Mouse (Mus musculus) heart, embryonic 13.5 days (tissue): ENCODE data around the gene Bcan. TPM values are rescaled to one million over a fixed set of nuclear protein-coding genes. Genes with fewer than 3 reads are reported as not detected.

Source experiments
- ATAC-seq: fragments of 200-750 bp; cut with Nextera tagmentation; 2 replicates; pipeline ENCODE4 v1.8.0; 2017; ENCODE audit warnings: moderate TSS enrichment; ENCODE audit not compliant: insufficient number of reproducible peaks, low FRiP score, low TSS enrichment; ENCODE audit errors: extremely low read depth
- H3K27ac ChIP-seq: fragments of 300-500 bp; sonication (generic); replicated peaks from 2 replicates; pipeline ENCODE4 v1.5.1; 2015; ENCODE audit warnings: moderate library complexity, mild to moderate bottlenecking, inconsistent platforms
- H3K27me3 ChIP-seq: fragments of 300-500 bp; sonication (generic); replicated peaks from 2 replicates; pipeline ENCODE4 v1.6.1; 2015; ENCODE audit warnings: mild to moderate bottlenecking, inconsistent platforms
- H3K36me3 ChIP-seq: fragments of 300-500 bp; sonication (generic); 2 replicates; pipeline ENCODE4 v1.6.1; 2015; ENCODE audit warnings: mild to moderate bottlenecking, inconsistent platforms
- H3K4me1 ChIP-seq: fragments of 300-500 bp; sonication (generic); 2 replicates; pipeline ENCODE4 v1.6.1; 2015; ENCODE audit warnings: inconsistent platforms
- H3K4me2 ChIP-seq: fragments of 300-500 bp; sonication (generic); 2 replicates; pipeline ENCODE4 v1.6.1; 2015; ENCODE audit warnings: inconsistent platforms, mild to moderate bottlenecking, moderate library complexity
- H3K4me3 ChIP-seq: fragments of 300-500 bp; sonication (generic); 2 replicates; pipeline ENCODE4 v1.5.1; 2015; ENCODE audit warnings: moderate library complexity, mild to moderate bottlenecking, inconsistent platforms
- H3K9ac ChIP-seq: fragments of 300-500 bp; sonication (generic); 2 replicates; pipeline ENCODE4 v1.6.1; 2015; ENCODE audit warnings: inconsistent platforms, mild to moderate bottlenecking, moderate library complexity
- H3K9me3 ChIP-seq: fragments of 300-500 bp; sonication (generic); 2 replicates; pipeline ENCODE4 v1.6.1; 2016; ENCODE audit warnings: inconsistent platforms
- WGBS: fragments of 180-500 bp; shearing (Covaris S2); methylation state at CpG from one replicate; pipeline ENCODE4 v1.1.7; 2015; ENCODE audit warnings: mixed read lengths; 5-methylcytosine and 5-hydroxymethylcytosine counted together
- polyA plus RNA-seq: library from polyadenylated mRNA; unstranded; fragments of >200 nt; fragmentation: Nextera tagmentation; extraction: Ambion mirVana; gene quantifications from 2 replicates; pipeline ENCODE4 v1.2.1, GENCODE M21; 2015

Gene Bcan
- polyA plus RNA-seq, 1 experiment from 2014 or later, result 0.07 TPM

- Histone ChIP-seq H3K4me2 (no peak overlapping the region), H3K4me1 (peaks cover 18% of the 10 kb centered on the region), H3K9me3 (no peaks in the 10 kb centered on the region), H3K9ac (no peak overlapping the region), H3K4me3 (no peak overlapping the region), H3K27ac (no peak overlapping the region), H3K27me3 (peaks cover 100% of the 10 kb centered on the region), H3K36me3 (no peaks in the 10 kb centered on the region)
- 27% methylated on average over 11 of the region's 11 CpGs for WGBS
- ATAC-seq, result no peak
These were observed 4.7 kb downstream of the Bcan start for GRCm38 (mm10) chr3:87995331-87995730.

GRCm38 (mm10) chr3:87993436-87993835, 6.6 kb downstream of the Bcan start:
- H3K36me3 ChIP-seq, result no peaks in the 10 kb centered on the region
- H3K9ac ChIP-seq, result no peak overlapping the region
- no peak overlapping the region for H3K4me2 ChIP-seq
- WGBS, result 0% methylated on average over 4 of the region's 6 CpGs
- peaks cover 9% of the 10 kb centered on the region for H3K4me1 ChIP-seq
- no peak overlapping the region for H3K4me3 ChIP-seq
- no peak for ATAC-seq
- H3K9me3 ChIP-seq, result no peaks in the 10 kb centered on the region
- H3K27ac ChIP-seq, result no peak overlapping the region
- H3K27me3 ChIP-seq, result peaks cover 100% of the 10 kb centered on the region

GRCm38 (mm10) chr3:87989935-87990334, 10.1 kb downstream of the Bcan start:
- ATAC-seq, result no peak
- Histone ChIP-seq H3K27ac (no peak overlapping the region), H3K9me3 (no peaks in the 10 kb centered on the region), H3K4me3 (no peak overlapping the region), H3K9ac (no peak overlapping the region), H3K4me1 (peaks cover 34% of the 10 kb centered on the region), H3K36me3 (no peaks in the 10 kb centered on the region), H3K4me2 (no peak overlapping the region), H3K27me3 (peaks cover 70% of the 10 kb centered on the region)
- WGBS, result 29% methylated on average over 10 of the region's 10 CpGs

GRCm38 (mm10) chr3:87988068-87988467, 12.0 kb downstream of the Bcan start:
- no peak overlapping the region for H3K27ac ChIP-seq
- H3K9me3 ChIP-seq, result no peaks in the 10 kb centered on the region
- no peak for ATAC-seq
- H3K36me3 ChIP-seq, result no peaks in the 10 kb centered on the region
- peak overlapping the region; percentile 75 for H3K9ac ChIP-seq
- H3K4me1 ChIP-seq, result peaks cover 53% of the 10 kb centered on the region
- WGBS, result 7% methylated on average over 15 of the region's 15 CpGs
- H3K4me3 ChIP-seq, result peak overlapping the region; percentile 46
- peak overlapping the region; percentile 71 for H3K4me2 ChIP-seq
- H3K27me3 ChIP-seq, result peaks cover 51% of the 10 kb centered on the region

- Histone ChIP-seq H3K9ac (peak overlapping the region; percentile 75), H3K4me3 (peak overlapping the region; percentile 46), H3K4me1 (peaks cover 57% of the 10 kb centered on the region), H3K36me3 (no peaks in the 10 kb centered on the region), H3K27me3 (peaks cover 47% of the 10 kb centered on the region), H3K27ac (0 out of 2 replicates have a peak overlapping the region, but pooled peaks have one; percentile 78), H3K4me2 (peak overlapping the region; percentile 71), H3K9me3 (no peaks in the 10 kb centered on the region)
- under 1% methylated on average over 15 of the region's 15 CpGs for WGBS
- ATAC-seq, result no peak
These were observed 12.4 kb downstream of the Bcan start for GRCm38 (mm10) chr3:87987633-87988032.

- peak overlapping the region; percentile 46 for H3K4me3 ChIP-seq
- peaks cover 65% of the 10 kb centered on the region for H3K4me1 ChIP-seq
- peak overlapping the region; percentile 75 for H3K9ac ChIP-seq
- ATAC-seq, result peak; percentile 66
- no peaks in the 10 kb centered on the region for H3K36me3 ChIP-seq
- under 1% methylated on average over 17 of the region's 17 CpGs for WGBS
- H3K4me2 ChIP-seq, result peak overlapping the region; percentile 71
- H3K27ac ChIP-seq, result peak overlapping the region; percentile 78
- no peaks in the 10 kb centered on the region for H3K9me3 ChIP-seq
- H3K27me3 ChIP-seq, result peaks cover 39% of the 10 kb centered on the region
These were observed 13.2 kb downstream of the Bcan start for GRCm38 (mm10) chr3:87986868-87987267.

- H3K9ac ChIP-seq, result peak overlapping the region; percentile 69
- no peaks in the 10 kb centered on the region for H3K9me3 ChIP-seq
- peak overlapping the region; percentile 71 for H3K4me2 ChIP-seq
- 27% methylated on average over 12 of the region's 12 CpGs for WGBS
- H3K36me3 ChIP-seq, result no peaks in the 10 kb centered on the region
- ATAC-seq, result no peak
- H3K27me3 ChIP-seq, result peaks cover 28% of the 10 kb centered on the region
- peaks cover 75% of the 10 kb centered on the region for H3K4me1 ChIP-seq
- H3K27ac ChIP-seq, result peak overlapping the region; percentile 78
- no peak overlapping the region for H3K4me3 ChIP-seq
These were observed 14.3 kb downstream of the Bcan start for GRCm38 (mm10) chr3:87985505-87986320.

- no peaks in the 10 kb centered on the region for H3K9me3 ChIP-seq
- peak overlapping the region; percentile 76 for H3K9ac ChIP-seq
- peak overlapping the region; percentile 98 for H3K27ac ChIP-seq
- H3K36me3 ChIP-seq, result no peaks in the 10 kb centered on the region
- no peak overlapping the region for H3K4me3 ChIP-seq
- peaks cover 12% of the 10 kb centered on the region for H3K27me3 ChIP-seq
- peaks cover 83% of the 10 kb centered on the region for H3K4me1 ChIP-seq
- 32% methylated on average over 3 of the region's 3 CpGs for WGBS
- ATAC-seq, result no peak
- peak overlapping the region; percentile 56; the same call in 1 of the 2 replicates for H3K4me2 ChIP-seq
These were observed 15.9 kb downstream of the Bcan start for GRCm38 (mm10) chr3:87984094-87984493.

- Histone ChIP-seq H3K4me1 (peaks cover 83% of the 10 kb centered on the region), H3K4me3 (peak overlapping the region; percentile 10; the same call in 1 of the 2 replicates), H3K27me3 (peaks cover 7% of the 10 kb centered on the region)
These were observed 16.4 kb downstream of the Bcan start for GRCm38 (mm10) chr3:87983627-87984026.

GRCm38 (mm10) chr3:87982836-87983601, 17.0 kb downstream of the Bcan start:
- WGBS, result 4% methylated on average over 13 of the region's 13 CpGs
- Histone ChIP-seq H3K36me3 (no peaks in the 10 kb centered on the region), H3K4me2 (peak overlapping the region; percentile 56), H3K4me1 (peaks cover 79% of the 10 kb centered on the region), H3K4me3 (peak overlapping the region; percentile 10), H3K9me3 (no peaks in the 10 kb centered on the region), H3K27ac (peak overlapping the region; percentile 98), H3K9ac (peak overlapping the region; percentile 76), H3K27me3 (peaks cover under 1% of the 10 kb centered on the region; the same call in 1 of the 2 replicates)
- ATAC-seq, result peak; percentile 34; the same call in 1 of the 2 replicates

More at GRCm38 (mm10) chr3:87983627-87984026, 16.4 kb downstream of the Bcan start:
- 53% methylated on average over 6 of the region's 6 CpGs for WGBS
- peak overlapping the region; percentile 76 for H3K9ac ChIP-seq
- no peaks in the 10 kb centered on the region for H3K36me3 ChIP-seq
- H3K4me2 ChIP-seq, result peak overlapping the region; percentile 56
- peak overlapping the region; percentile 98 for H3K27ac ChIP-seq
- ATAC-seq, result no peak
- no peaks in the 10 kb centered on the region for H3K9me3 ChIP-seq
